Mouse (Mus musculus): ENCODE data around the gene Smad3. TPM values are rescaled to one million over a fixed set of nuclear protein-coding genes. Genes with fewer than 3 reads are reported as not detected.

Gene Smad3
- polyA plus RNA-seq, 1 experiment from 2014 or later, result 14.8 TPM

GRCm38 (mm10) chr9:63709857-63710256 lies 47.9 kb downstream of the Smad3 start:
- no peak overlapping the region for H3K4me3 ChIP-seq (replicated peaks)
- no peak overlapping the region for H3K9ac ChIP-seq
- no peaks in the 10 kb centered on the region for H3K9me3 ChIP-seq
- H3K27me3 ChIP-seq (replicated peaks), result no peaks in the 10 kb centered on the region
- H3K36me3 ChIP-seq, result 0 out of 2 replicates have a peak, but pooled peaks cover 9% of the 10 kb centered on the region
- H3K4me1 ChIP-seq (replicated peaks), result peaks cover 30% of the 10 kb centered on the region
- ATAC-seq, result no peak
- H3K4me2 ChIP-seq (replicated peaks), result no peak overlapping the region
- H3K27ac ChIP-seq, result no peak overlapping the region
- WGBS, result 96% methylated on average over 5 of the region's 5 CpGs

GRCm38 (mm10) chr9:63709266-63709665 lies 48.5 kb downstream of the Smad3 start:
- no peak for ATAC-seq
- Histone ChIP-seq H3K27me3 (replicated peaks) (no peaks in the 10 kb centered on the region), H3K9me3 (no peaks in the 10 kb centered on the region), H3K4me1 (replicated peaks) (peaks cover 26% of the 10 kb centered on the region), H3K36me3 (0 out of 2 replicates have a peak, but pooled peaks cover 9% of the 10 kb centered on the region), H3K4me3 (replicated peaks) (no peak overlapping the region), H3K9ac (no peak overlapping the region), H3K4me2 (replicated peaks) (no peak overlapping the region), H3K27ac (no peak overlapping the region)

DNA sequence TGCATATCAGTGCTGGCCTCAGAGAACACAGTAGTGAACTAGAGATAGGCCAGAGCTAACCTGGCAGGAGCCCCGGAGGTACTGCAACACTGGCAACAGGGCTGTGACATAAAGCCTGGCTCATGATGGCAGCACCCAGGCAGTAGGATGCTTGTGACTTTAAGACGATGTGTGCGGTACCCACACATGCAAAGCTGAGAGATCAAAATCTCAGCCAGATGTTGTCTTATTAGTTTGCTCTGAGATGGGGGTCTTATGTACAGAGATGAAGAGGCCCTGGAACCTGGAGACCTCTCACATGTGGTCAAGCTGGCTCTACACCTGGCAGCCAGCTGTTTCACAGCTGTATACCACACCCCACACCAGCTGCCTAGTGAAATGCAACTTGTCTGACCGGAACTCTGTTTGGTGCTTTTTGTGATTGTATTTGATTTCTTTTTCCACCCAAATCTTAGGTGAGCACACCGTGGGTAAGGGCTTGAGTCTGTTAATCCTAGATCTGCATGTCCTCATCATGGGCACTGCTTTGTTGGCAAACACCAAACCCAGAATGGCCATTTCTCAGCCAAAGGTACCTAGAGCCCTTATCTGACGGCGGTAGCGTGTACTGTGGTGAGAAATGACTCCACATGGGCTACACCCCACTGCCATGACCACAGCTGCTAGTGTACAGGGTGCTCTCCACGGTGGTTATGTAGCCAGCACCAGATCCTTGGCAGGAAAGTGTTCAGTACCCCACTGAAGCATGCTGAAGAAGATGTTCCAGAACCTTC lies 49.8 kb downstream of the Smad3 start:
- no peak for ATAC-seq

DNA sequence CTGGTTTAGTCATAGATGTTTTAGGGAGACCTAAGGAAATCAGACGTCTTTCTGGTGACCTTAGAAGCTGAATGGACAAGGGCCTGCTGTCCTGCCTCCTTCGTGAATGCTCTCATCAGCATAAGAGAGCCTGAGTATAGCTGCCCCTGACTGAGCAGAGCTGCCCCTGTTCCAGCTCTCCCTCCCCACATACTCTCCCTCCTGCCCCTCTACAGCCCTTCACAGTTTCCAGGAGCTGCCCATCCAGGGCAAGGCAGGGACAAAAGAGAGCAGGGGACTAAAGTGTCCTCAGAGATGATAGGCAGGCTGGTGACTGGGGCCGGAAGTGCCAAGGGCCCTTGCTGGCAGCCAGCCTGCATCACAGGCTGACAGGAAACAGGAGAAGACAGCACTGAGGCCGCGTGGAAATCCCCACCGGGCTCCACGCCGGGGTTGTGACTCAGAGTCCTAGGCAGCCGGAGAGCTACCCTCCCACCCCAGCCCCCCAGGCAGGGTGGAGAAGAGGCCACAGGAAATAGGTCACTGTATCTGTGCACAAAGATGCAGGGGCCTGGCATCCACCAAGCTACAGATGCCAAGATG lies 51.6 kb downstream of the Smad3 start:
- ATAC-seq, result no peak
- Histone ChIP-seq H3K4me3 (replicated peaks) (no peak overlapping the region), H3K36me3 (0 out of 2 replicates have a peak, but pooled peaks cover 5% of the 10 kb centered on the region), H3K27ac (peak overlapping the region; percentile 60), H3K9me3 (no peaks in the 10 kb centered on the region), H3K4me1 (replicated peaks) (peaks cover 33% of the 10 kb centered on the region), H3K27me3 (replicated peaks) (no peaks in the 10 kb centered on the region), H3K9ac (peak overlapping the region; percentile 17; the same call in 1 of the 2 replicates), H3K4me2 (replicated peaks) (no peak overlapping the region)
- 27% methylated on average over 9 of the region's 9 CpGs for WGBS

More for the DNA sequence above, 49.8 kb downstream of the Smad3 start:
- no peak overlapping the region for H3K27ac ChIP-seq
- no peak overlapping the region for H3K4me3 ChIP-seq (replicated peaks)
- H3K27me3 ChIP-seq (replicated peaks), result no peaks in the 10 kb centered on the region
- H3K4me2 ChIP-seq (replicated peaks), result no peak overlapping the region
- H3K4me1 ChIP-seq (replicated peaks), result peaks cover 26% of the 10 kb centered on the region
- 89% methylated on average over 9 of the region's 9 CpGs for WGBS
- 0 out of 2 replicates have a peak, but pooled peaks cover 9% of the 10 kb centered on the region for H3K36me3 ChIP-seq
- H3K9me3 ChIP-seq, result no peaks in the 10 kb centered on the region
- no peak overlapping the region for H3K9ac ChIP-seq

- ATAC-seq, result no peak
- WGBS, result 62% methylated on average over 6 of the region's 6 CpGs
- Histone ChIP-seq H3K4me2 (replicated peaks) (no peak overlapping the region), H3K4me1 (replicated peaks) (peaks cover 33% of the 10 kb centered on the region), H3K36me3 (0 out of 2 replicates have a peak, but pooled peaks cover 3% of the 10 kb centered on the region), H3K4me3 (replicated peaks) (no peak overlapping the region), H3K27me3 (replicated peaks) (no peaks in the 10 kb centered on the region), H3K9me3 (no peaks in the 10 kb centered on the region), H3K9ac (no peak overlapping the region), H3K27ac (no peak overlapping the region)
These were observed 52.6 kb downstream of the Smad3 start for GRCm38 (mm10) chr9:63704979-63705751.

DNA sequence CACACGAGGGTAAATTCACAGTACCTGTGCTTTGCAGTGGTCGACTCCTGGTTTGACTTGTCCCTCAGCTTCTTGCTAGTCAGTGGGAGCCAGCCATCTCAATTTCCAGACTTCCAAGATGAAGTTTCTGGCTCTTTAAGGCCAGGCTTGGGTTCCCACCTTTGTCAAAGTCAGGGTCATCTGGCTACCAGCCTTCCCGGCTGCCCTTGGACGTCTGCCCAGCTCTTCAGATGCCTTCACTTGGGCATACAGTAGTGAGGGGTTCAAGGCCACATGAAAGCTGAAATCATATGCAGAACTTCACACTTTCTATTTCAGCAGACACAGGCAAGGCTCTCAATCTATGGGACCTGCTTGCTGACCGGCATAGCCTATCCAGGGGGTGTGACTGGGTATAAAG lies 53.7 kb downstream of the Smad3 start:
- 68% methylated on average over 5 of the region's 5 CpGs for WGBS
- peaks cover 38% of the 10 kb centered on the region for H3K4me1 ChIP-seq (replicated peaks)
- H3K9me3 ChIP-seq, result no peaks in the 10 kb centered on the region
- H3K36me3 ChIP-seq, result no peaks in the 10 kb centered on the region
- H3K27ac ChIP-seq, result no peak overlapping the region
- no peak overlapping the region for H3K9ac ChIP-seq
- H3K4me2 ChIP-seq (replicated peaks), result no peak overlapping the region
- no peak for ATAC-seq
- no peak overlapping the region for H3K4me3 ChIP-seq (replicated peaks)
- H3K27me3 ChIP-seq (replicated peaks), result no peaks in the 10 kb centered on the region

GRCm38 (mm10) chr9:63703236-63703785 lies 54.5 kb downstream of the Smad3 start:
- peaks cover 44% of the 10 kb centered on the region for H3K4me1 ChIP-seq (replicated peaks)

GRCm38 (mm10) chr9:63702502-63703013 lies 55.2 kb downstream of the Smad3 start:
- peak; percentile 16; the same call in 1 of the 2 replicates for ATAC-seq
- no peaks in the 10 kb centered on the region for H3K27me3 ChIP-seq (replicated peaks)
- 63% methylated on average over 16 of the region's 16 CpGs for WGBS
- H3K4me2 ChIP-seq (replicated peaks), result 0 out of 2 replicates have a peak overlapping the region, but pooled peaks have one; percentile 4
- H3K9ac ChIP-seq, result no peak overlapping the region
- no peaks in the 10 kb centered on the region for H3K36me3 ChIP-seq
- H3K4me1 ChIP-seq (replicated peaks), result peaks cover 51% of the 10 kb centered on the region
- H3K9me3 ChIP-seq, result no peaks in the 10 kb centered on the region
- peak overlapping the region; percentile 24; the same call in 1 of the 2 replicates for H3K27ac ChIP-seq
- H3K4me3 ChIP-seq (replicated peaks), result no peak overlapping the region

More at GRCm38 (mm10) chr9:63703236-63703785, 54.5 kb downstream of the Smad3 start:
- Histone ChIP-seq H3K36me3 (no peaks in the 10 kb centered on the region), H3K4me2 (replicated peaks) (no peak overlapping the region), H3K27me3 (replicated peaks) (no peaks in the 10 kb centered on the region), H3K4me3 (replicated peaks) (no peak overlapping the region), H3K9ac (no peak overlapping the region), H3K9me3 (no peaks in the 10 kb centered on the region), H3K27ac (no peak overlapping the region)
- ATAC-seq, result no peak
- 83% methylated on average over 7 of the region's 7 CpGs for WGBS

GRCm38 (mm10) chr9:63701957-63702309 lies 55.9 kb downstream of the Smad3 start:
- 86% methylated on average over 4 of the region's 4 CpGs for WGBS
- H3K4me3 ChIP-seq (replicated peaks), result no peak overlapping the region
- no peak overlapping the region for H3K4me2 ChIP-seq (replicated peaks)
- ATAC-seq, result no peak
- no peaks in the 10 kb centered on the region for H3K9me3 ChIP-seq
- H3K9ac ChIP-seq, result no peak overlapping the region
- H3K27me3 ChIP-seq (replicated peaks), result no peaks in the 10 kb centered on the region
- H3K4me1 ChIP-seq (replicated peaks), result peaks cover 52% of the 10 kb centered on the region
- H3K36me3 ChIP-seq, result no peaks in the 10 kb centered on the region
- H3K27ac ChIP-seq, result no peak overlapping the region

DNA sequence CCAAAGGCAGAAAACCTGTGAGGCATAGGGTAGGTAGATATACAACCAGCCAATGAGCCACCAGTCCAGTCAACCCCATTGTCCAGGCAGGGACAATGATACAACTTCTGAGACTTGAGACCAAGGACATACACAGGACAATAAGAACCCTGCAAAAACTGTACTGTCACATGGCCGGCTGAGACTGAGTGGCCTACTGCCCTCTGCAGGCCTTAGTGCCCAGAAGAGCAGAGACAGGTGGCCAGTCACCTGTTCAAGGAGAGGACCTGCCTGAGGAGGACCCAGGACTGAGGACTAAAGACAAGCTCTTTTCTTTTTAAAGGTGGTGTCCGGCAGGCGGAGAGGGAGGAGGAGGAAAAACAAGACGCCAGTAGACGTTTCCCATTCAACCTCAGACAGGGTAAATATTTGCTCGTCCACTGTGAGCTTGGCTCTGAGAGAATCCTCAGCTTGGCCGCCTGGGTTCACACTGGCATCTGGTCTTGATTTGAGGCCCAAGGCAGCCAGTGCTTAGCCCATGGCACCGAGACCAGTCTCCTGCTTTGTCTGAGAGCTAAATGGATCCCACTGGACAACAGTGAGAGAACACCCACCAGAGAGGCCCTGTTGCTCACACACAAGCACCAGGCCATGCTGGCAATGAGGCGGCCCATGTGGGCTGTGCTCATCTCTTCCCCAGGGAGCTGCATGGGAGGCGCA lies 56.4 kb downstream of the Smad3 start:
- no peaks in the 10 kb centered on the region for H3K9me3 ChIP-seq
- no peak overlapping the region for H3K9ac ChIP-seq
- WGBS, result 57% methylated on average over 10 of the region's 10 CpGs
- no peak overlapping the region for H3K4me2 ChIP-seq (replicated peaks)
- H3K27me3 ChIP-seq (replicated peaks), result no peaks in the 10 kb centered on the region
- peaks cover 52% of the 10 kb centered on the region for H3K4me1 ChIP-seq (replicated peaks)
- no peaks in the 10 kb centered on the region for H3K36me3 ChIP-seq
- H3K4me3 ChIP-seq (replicated peaks), result no peak overlapping the region
- no peak for ATAC-seq
- H3K27ac ChIP-seq, result no peak overlapping the region

GRCm38 (mm10) chr9:63699145-63699544 lies 58.6 kb downstream of the Smad3 start:
- Histone ChIP-seq H3K4me1 (replicated peaks) (peaks cover 46% of the 10 kb centered on the region), H3K27ac (no peak overlapping the region), H3K4me3 (replicated peaks) (no peak overlapping the region), H3K9me3 (no peaks in the 10 kb centered on the region), H3K27me3 (replicated peaks) (no peaks in the 10 kb centered on the region), H3K36me3 (no peaks in the 10 kb centered on the region), H3K4me2 (replicated peaks) (no peak overlapping the region), H3K9ac (no peak overlapping the region)
- ATAC-seq, result 0 out of 2 replicates have a peak, but pooled peaks have one; percentile 24
- WGBS, result 77% methylated on average over 4 of the region's 4 CpGs
